22 mouse cellular contexts compared by ENCODE assay signal in the genomic region with DNA sequence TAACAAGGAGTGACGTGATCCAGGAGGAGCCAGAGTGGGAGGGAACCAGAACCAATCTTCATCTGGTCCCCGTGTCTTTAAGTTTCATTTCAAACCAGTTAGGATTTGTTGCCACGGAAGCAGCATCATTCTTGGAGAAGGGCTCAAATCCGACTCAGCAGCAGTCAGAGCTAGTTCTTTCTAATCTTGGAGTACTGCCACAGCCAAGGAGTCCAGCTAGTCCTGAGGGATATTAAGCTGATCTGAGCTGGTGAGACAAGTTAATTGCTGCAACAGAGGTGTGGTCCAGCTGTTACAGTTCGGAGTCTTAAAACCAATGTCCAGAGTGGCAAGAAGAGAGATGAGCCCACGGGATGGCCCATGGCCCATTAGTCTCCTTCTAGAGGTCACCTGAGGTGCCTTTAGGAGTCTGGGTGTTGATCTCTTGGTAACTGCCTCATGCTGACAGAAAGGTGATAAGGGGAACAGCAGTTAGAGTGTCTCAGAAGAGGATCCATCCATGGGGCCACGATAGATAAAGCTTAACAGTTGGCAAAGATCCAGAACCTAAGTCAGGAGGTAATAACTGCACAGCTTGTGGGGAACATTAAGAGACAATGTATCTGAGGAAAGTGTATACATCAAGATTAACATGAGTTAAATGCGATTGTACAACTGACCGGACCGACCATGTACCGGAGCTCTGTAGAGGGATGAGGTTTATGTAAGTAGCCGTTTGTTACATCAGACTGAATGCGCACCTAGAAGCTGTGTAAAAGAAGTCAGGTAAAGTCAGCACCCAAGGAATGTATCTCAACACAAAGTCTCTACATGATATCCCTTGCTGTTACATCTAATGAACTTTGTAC. TPM values are rescaled to one million over a fixed set of nuclear protein-coding genes. Genes with fewer than 3 reads are reported as not detected.
DNase-seq lines count a peak whose midpoint lies in the region; ATAC-seq and TF ChIP-seq lines count a peak whose summit lies in the region.
"Had no signal": no experiment of that assay in that cellular context is flagged by ENCODE, and none has a peak within 500 bp of the region (broad histone marks: within the 10 kb centered on the region; RNA-seq: fewer than 3 reads in every experiment).

No protein-coding gene starts in this region.

- TF ChIP-seq EP300 in stomach, postnatal 0 days (optimal IDR thresholded peaks at IDR 0.05), result no peak

- ATAC-seq in heart, embryonic 11.5 days (replicated peaks; ENCODE audit: insufficient number of reproducible peaks, low FRiP score, low TSS enrichment), result no peak
- peak; percentile 77 for ATAC-seq in liver, embryonic 13.5 days (ENCODE audit: low read depth)
- 0 out of 2 replicates have a peak, but pooled peaks have one; percentile 35 for ATAC-seq in stomach, postnatal 0 days (ENCODE audit: low FRiP score, low TSS enrichment)
- ATAC-seq: forebrain, embryonic 14.5 days; inflammation-experienced regulatory T-cells, adult 6 months; lung, postnatal 0 days had no signal

- H3K9ac ChIP-seq in heart, embryonic 11.5 days (ENCODE audit: low read depth, low read length), result no peak overlapping the region
- no peak overlapping the region for H3K9ac ChIP-seq in liver, embryonic 13.5 days
- no peak overlapping the region for H3K9ac ChIP-seq in stomach, postnatal 0 days (ENCODE audit: low read length)
- H3K9ac ChIP-seq: heart, embryonic 15.5 days had no signal

- H3K27me3 ChIP-seq in heart, embryonic 11.5 days (ENCODE audit: control insufficient read depth, insufficient read depth, low read length), result peaks cover 3% of the 10 kb centered on the region; the same call in 1 of the 2 replicates
- peaks cover 5% of the 10 kb centered on the region; the same call in 1 of the 2 replicates for H3K27me3 ChIP-seq in liver, embryonic 13.5 days
- H3K27me3 ChIP-seq in stomach, postnatal 0 days (ENCODE audit: control insufficient read depth, insufficient read depth, low read length), result no peaks in the 10 kb centered on the region

- H3K27ac ChIP-seq in heart, embryonic 11.5 days (ENCODE audit: low read depth, low read length), result no peak overlapping the region
- H3K27ac ChIP-seq in liver, embryonic 13.5 days, result no peak overlapping the region
- no peak overlapping the region for H3K27ac ChIP-seq in stomach, postnatal 0 days (replicated peaks)
- H3K27ac ChIP-seq: heart, embryonic 15.5 days; kidney, postnatal 0 days had no signal

- no peaks in the 10 kb centered on the region for H3K9me3 ChIP-seq in heart, embryonic 11.5 days (replicated peaks; ENCODE audit: control insufficient read depth, low read length)
- H3K9me3 ChIP-seq in liver, embryonic 13.5 days (replicated peaks), result no peaks in the 10 kb centered on the region
- H3K9me3 ChIP-seq in stomach, postnatal 0 days (ENCODE audit: control insufficient read depth, low read length), result no peaks in the 10 kb centered on the region
- H3K9me3 ChIP-seq: heart, embryonic 15.5 days had no signal

- 64% methylated on average over 13 of the region's 13 CpGs for WGBS in heart, embryonic 11.5 days (ENCODE audit: insufficient replicate concordance)
- whole genome bisulfite sequencing in liver, embryonic 13.5 days (ENCODE audit: insufficient replicate concordance), result 57% methylated on average over 13 of the region's 13 CpGs
- 67% methylated on average over 13 of the region's 13 CpGs for WGBS in stomach, postnatal 0 days

- no peak overlapping the region for H3K4me3 ChIP-seq in heart, embryonic 11.5 days (ENCODE audit: low read depth, low read length)
- H3K4me3 ChIP-seq in liver, embryonic 13.5 days (replicated peaks), result no peak overlapping the region
- H3K4me3 ChIP-seq in stomach, postnatal 0 days (ENCODE audit: low read depth, low read length), result no peak overlapping the region
- H3K4me3 ChIP-seq: heart, embryonic 15.5 days; megakaryocyte, embryonic 14.5 days had no signal

- peaks cover 4% of the 10 kb centered on the region; the same call in 1 of the 2 replicates for H3K4me1 ChIP-seq in heart, embryonic 11.5 days (ENCODE audit: control insufficient read depth, insufficient read depth, low read length)
- H3K4me1 ChIP-seq in liver, embryonic 13.5 days (replicated peaks), result peaks cover 9% of the 10 kb centered on the region
- H3K4me1 ChIP-seq in stomach, postnatal 0 days (replicated peaks; ENCODE audit: control insufficient read depth, insufficient read depth), result no peaks in the 10 kb centered on the region

- TF ChIP-seq CTCF in stomach, postnatal 0 days (IDR thresholded peaks at IDR 0.05; ENCODE audit: low read depth), result no peak

- no peaks in the 10 kb centered on the region for H3K36me3 ChIP-seq in heart, embryonic 11.5 days (ENCODE audit: control insufficient read depth, insufficient read depth, low read length)
- H3K36me3 ChIP-seq in liver, embryonic 13.5 days, result no peaks in the 10 kb centered on the region
- H3K36me3 ChIP-seq in stomach, postnatal 0 days (ENCODE audit: control insufficient read depth, insufficient read depth, low read length), result no peaks in the 10 kb centered on the region
- H3K36me3 ChIP-seq: heart, embryonic 15.5 days had no signal

- peak; percentile 92 for DNase-seq in heart, adult 11 months
- peak; percentile 25 for DNase-seq in spleen, adult 12 weeks (ENCODE audit: low spot score)
- DNase-seq in spleen, postnatal 10 days (ENCODE audit: low spot score in 2 of 2), result no peak
- peak; percentile 19 for DNase-seq in liver, embryonic 13.5 days
- no peak for DNase-seq in stomach, postnatal 0 days (ENCODE audit: low spot score)
- no peak for DNase-seq in gastrocnemius, adult 18-20 months (ENCODE audit: low spot score)
- no peak for DNase-seq in right cerebral cortex, adult 18-20 months
- DNase-seq: adrenal gland, postnatal 14 days; cerebellum, postnatal 14 days; layer of hippocampus, adult 9-11 months had no signal

- H3K4me2 ChIP-seq in heart, embryonic 11.5 days, result no peak overlapping the region
- no peak overlapping the region for H3K4me2 ChIP-seq in liver, embryonic 13.5 days
- no peak overlapping the region for H3K4me2 ChIP-seq in stomach, postnatal 0 days (replicated peaks; ENCODE audit: low read depth)
- H3K4me2 ChIP-seq: heart, embryonic 15.5 days had no signal

RNA-seq across cellular contexts. Expression of a gene that starts 10.4 kb away (rescaled TPM):
- polyA plus RNA-seq in heart, embryonic 11.5 days (2014; fragmentation: Nextera tagmentation; extraction: Ambion mirVana), result not detected in 2 replicates
- polyA plus RNA-seq in liver, embryonic 13.5 days (2015; fragmentation: Nextera tagmentation; extraction: Ambion mirVana), result not detected in 2 replicates
- polyA plus RNA-seq in stomach, postnatal 0 days (2015; fragmentation: Nextera tagmentation; extraction: Ambion mirVana), result 0.05 TPM in 1 of 2 replicates, not detected in the other
- not detected for total RNA-seq in gastrocnemius, adult 18-20 months (2021)
- total RNA-seq: adrenal gland, postnatal 14 days; hematopoietic stem cell, adult 5-6 weeks; left cerebral cortex, postnatal 10 days had no signal
- polyA plus RNA-seq: forebrain, embryonic 14.5 days; gonadal fat pad, adult 2 months; heart, embryonic 15.5 days; inflammation-experienced regulatory T-cells, adult 6 months; limb, embryonic 14.5 days; lung, postnatal 0 days; neural tube, embryonic 11.5 days had no signal

RNA-seq across cellular contexts. Expression of a gene that starts 36.4 kb away (rescaled TPM):
- polyA plus RNA-seq in heart, embryonic 11.5 days (2014; fragmentation: Nextera tagmentation; extraction: Ambion mirVana), result 15.5 and 16.2 TPM in 2 replicates
- polyA plus RNA-seq in liver, embryonic 13.5 days (2015; fragmentation: Nextera tagmentation; extraction: Ambion mirVana), result 14.6 and 14.9 TPM in 2 replicates
- 10.4 and 10.9 TPM in 2 replicates for polyA plus RNA-seq in stomach, postnatal 0 days (2015; fragmentation: Nextera tagmentation; extraction: Ambion mirVana)
- total RNA-seq in gastrocnemius, adult 18-20 months (2021), result 1 to 10 TPM; 2.9 to 4.0 TPM

Comparison
In these comparisons a context has a peak if more than half of its experiments do, and no peak if none do; other contexts are left out.
1. DNase-seq: peak in heart, adult 11 months (single experiment), spleen, adult 12 weeks (single experiment) and liver, embryonic 13.5 days (single experiment); none in spleen, postnatal 10 days (0 of 2), stomach, postnatal 0 days (single experiment), gastrocnemius, adult 18-20 months (single experiment) and right cerebral cortex, adult 18-20 months (single experiment).